Mouse (Mus musculus): ENCODE data around the gene Mrps34.

The Mrps34 gene

GRCm38 (mm10) chr17:24894995-24895547 is at the start of gene Mrps34, which contains the start of gene Eme2:
Gene Mrps34, plus strand, starts transcription at chr17:24895116.
Gene Eme2, minus strand, starts transcription at chr17:24895087.
- ATAC-seq (ENCODE audit: low TSS enrichment): peak; percentile 44

DNA sequence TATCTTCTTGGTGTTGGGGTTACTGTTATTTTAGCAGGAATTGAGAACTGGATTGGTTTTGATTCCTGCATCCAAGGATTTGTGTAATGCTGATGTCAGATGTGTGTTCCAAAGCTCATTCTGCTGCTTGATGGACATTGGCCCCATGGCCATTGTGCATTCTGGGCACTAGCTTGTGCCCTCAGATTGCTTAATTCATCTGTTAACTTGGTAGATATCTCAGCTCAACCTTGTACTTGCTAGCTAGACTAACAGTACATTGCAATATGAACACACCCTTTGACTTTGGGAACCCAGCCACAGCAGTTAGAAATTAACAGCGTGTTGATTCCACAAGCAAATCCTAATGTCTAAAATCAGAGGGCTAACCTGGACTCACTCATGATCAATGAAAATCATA is 47.5 kb upstream of the Mrps34 start:
- no peak for ATAC-seq (ENCODE audit: low TSS enrichment)

GRCm38 (mm10) chr17:24848600-24849031 is 46.3 kb upstream of the Mrps34 start:
- no peak for ATAC-seq (ENCODE audit: low TSS enrichment)

GRCm38 (mm10) chr17:24849733-24850064 is 45.2 kb upstream of the Mrps34 start:
- ATAC-seq (ENCODE audit: low TSS enrichment): peak; percentile 53; the same call in 1 of the 2 replicates

DNA sequence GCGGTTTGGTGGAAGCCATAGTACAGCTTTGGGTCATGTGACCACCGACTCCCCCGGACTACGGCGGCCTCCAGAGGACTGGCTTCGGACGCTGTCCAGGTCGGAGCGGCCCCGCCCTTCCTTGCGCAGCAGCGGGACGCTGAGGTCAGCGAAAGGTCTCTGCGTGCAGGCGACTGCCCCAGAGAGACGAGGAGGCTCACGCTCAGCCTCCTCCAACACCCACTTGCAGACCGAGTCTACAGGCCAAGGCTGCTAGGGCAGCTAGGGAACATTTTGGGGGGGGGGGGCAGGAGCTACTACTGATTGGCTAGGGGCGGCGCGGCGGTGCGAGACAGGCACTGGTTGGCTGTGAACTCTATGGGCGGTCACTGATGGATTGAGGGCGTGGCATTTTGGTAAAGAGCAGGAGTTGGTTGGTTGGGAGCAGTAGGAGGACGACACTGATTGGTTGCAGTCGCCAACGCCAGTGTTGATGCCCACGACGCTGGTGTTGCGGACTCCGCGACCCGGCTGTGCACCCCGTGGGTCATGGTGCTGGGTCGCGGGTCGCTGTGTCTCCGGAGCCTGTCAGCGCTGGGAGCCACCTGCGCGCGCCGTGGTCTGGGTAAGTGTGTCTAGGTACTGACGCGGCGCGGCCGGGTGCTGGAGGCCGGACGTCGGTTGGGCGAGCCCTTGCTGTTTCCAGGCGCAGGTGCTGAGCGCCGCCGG is 44.7 kb upstream of the Mrps34 start, which contains the start of gene Fahd1:
Gene Fahd1 (minus strand): TSS at position 300 of the 708 bp plus-strand sequence.
- peak; percentile 96 for ATAC-seq (ENCODE audit: low TSS enrichment)

DNA sequence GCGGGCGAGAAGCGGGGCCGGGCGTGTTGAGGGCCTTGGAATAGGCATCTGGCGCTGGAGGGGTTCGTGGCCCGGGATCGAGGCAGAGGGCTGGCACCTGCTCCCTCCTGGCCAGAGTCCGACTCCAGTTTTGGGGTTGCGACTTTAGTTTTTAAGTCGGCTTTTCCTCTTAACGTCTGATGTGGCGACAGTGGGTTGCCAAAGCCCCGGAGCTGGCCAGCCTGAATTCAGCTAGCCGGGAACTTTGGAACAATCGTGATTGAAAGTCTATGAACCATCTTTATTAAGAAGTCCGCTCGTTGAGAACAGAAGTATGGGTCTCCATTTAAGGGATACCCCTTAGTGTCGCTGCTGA is 44.2 kb upstream of the Mrps34 start:
- ATAC-seq (ENCODE audit: low TSS enrichment): no peak

GRCm38 (mm10) chr17:24851381-24852125 is 43.4 kb upstream of the Mrps34 start:
- no peak for ATAC-seq (ENCODE audit: low TSS enrichment)

- ATAC-seq (ENCODE audit: low TSS enrichment): peak; percentile 41; the same call in 1 of the 2 replicates
Measured at GRCm38 (mm10) chr17:24855838-24856464, 39.0 kb upstream of the Mrps34 start.

DNA sequence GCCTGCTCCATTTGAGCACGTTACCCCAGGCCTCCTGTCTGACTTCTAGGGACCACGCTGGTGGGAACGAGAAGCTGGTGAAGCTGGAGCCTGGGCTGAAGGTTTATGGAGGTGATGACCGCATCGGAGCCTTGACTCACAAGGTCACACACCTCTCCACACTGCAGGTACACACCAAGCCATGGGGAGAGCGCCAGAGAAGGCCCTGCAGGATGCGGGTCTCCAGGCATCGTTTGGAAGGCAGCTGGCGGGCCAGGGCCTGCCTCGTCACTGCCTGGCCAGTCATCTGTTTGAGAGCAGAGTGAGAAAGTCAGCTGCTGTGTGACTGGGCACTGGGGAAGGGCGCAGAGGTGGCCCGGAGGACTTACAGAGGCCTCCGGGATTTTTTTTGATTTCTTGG is 38.3 kb upstream of the Mrps34 start:
- ATAC-seq (ENCODE audit: low TSS enrichment): no peak

GRCm38 (mm10) chr17:24857831-24858470 is 37.0 kb upstream of the Mrps34 start:
- no peak for ATAC-seq (ENCODE audit: low TSS enrichment)

- no peak for ATAC-seq (ENCODE audit: low TSS enrichment)
Measured at GRCm38 (mm10) chr17:24858967-24859366, 35.9 kb upstream of the Mrps34 start.

GRCm38 (mm10) chr17:24860076-24860475 is 34.8 kb upstream of the Mrps34 start:
- no peak for ATAC-seq (ENCODE audit: low TSS enrichment)

GRCm38 (mm10) chr17:24861785-24862184 is 33.1 kb upstream of the Mrps34 start:
- no peak for ATAC-seq (ENCODE audit: low TSS enrichment)

DNA sequence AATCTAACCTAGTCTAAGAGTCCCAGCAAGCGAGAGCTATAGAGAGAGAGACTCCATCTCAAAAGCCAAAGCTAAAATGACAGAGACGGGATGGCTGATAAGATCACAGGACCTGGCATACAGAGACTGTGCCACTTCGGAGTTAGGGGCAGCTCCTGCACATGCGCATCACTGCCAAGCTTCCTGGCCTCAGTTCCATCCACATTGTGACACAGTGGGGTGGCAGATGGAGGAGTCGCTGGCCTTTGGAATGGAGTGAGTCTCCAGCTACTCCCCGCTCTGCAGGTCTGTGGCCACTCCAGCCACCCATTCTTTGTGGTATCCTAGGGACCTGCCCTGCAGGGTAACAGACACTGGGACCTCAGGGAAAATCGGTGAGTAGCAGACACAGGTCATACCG is 29.1 kb upstream of the Mrps34 start, which contains the start of gene Igfals:
Gene Igfals (plus strand): TSS at position 222 of the 400 bp plus-strand sequence.
- no peak for ATAC-seq (ENCODE audit: low TSS enrichment)

GRCm38 (mm10) chr17:24867914-24868313 is 27.0 kb upstream of the Mrps34 start:
- peak; percentile 89 for ATAC-seq (ENCODE audit: low TSS enrichment)

DNA sequence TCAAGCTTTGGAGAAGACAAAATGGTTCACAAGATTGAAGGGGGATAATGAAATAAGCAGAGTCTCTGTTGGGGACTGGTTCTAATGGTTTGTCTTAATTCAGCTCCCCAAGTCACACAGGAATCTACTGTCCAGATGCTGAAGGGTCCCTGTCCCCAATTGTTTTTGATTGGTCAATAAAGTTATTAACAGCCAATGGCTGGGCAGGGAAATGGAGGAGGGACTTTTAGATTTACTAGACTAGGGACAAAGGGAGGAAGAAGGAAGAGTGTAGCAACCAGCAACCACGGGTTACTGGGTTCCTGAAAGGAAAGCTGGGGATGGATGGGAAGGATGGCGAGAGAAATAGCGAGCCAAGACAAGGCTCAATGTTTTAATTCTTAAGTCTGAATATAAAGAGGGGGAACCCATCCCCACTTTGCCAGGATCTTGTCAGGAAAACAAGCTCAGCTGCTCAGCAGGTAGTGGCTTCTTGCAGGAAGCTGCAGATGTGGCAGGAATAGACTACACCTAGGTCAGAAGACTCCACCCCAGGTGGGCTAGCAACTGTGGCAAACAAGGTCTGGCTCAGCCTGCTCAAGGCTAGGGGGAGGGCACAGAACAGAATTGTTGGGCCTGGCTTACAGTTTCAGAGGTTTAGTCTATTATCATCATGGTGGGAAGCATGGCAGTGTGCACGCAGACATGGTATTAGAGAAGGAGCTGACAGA is 21.1 kb upstream of the Mrps34 start:
- no peak for ATAC-seq (ENCODE audit: low TSS enrichment)

DNA sequence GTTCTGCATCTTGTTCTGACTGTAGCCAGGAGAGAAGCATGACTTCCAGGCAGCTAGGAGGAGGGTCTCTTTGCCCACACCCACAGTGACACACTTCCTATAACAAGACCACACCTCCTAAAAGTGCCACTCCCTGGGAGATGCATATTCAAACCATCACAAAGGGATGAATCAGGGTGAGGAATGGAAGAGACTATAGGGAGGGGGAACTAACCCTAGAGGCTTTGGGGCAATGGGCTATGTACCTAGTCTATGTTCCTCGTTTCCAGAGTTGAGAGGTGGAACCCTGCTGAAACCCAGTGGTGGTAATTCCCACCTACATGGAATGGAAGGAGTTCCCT is 20.5 kb upstream of the Mrps34 start:
- no peak for ATAC-seq (ENCODE audit: low TSS enrichment)

GRCm38 (mm10) chr17:24874989-24875388 is 19.9 kb upstream of the Mrps34 start:
- no peak for ATAC-seq (ENCODE audit: low TSS enrichment)

DNA sequence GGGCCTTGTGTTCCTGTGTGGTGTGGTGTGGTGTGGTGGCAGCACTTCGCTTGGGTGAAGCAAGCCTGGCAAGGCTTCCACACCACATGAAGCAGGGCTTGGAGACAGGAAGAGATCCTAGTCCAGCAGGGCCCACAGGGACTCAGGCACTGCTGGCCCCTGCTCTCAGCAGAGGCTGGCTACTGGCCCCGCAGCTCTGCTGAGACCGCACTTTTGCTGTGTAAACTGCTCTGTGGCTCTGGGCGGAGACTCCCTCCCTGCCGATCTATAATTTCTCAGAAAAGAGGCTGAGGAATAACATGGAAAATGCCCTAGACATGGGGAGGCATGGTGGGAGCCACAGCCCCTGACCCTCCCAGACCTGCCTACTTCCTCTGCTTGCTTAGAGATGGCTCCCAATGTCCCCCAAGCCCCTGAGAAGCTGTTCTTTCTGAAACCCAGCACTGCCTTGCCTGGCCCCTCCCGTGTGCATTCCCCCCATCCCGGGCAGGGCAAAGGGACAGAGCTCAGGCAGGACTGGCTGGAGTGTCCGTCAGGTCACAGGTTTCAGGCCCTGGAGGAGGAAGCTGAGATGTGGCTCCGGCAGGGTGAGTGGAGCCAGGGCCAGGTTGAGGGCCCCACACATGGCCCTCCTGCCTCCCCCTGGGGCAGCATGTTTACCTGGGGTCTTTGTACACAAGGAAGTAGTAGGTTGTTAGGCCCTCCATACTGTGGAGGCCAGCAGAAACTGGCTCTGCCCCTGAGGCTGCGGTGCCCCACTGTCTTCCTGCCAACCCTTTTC is 17.4 kb upstream of the Mrps34 start:
- no peak for ATAC-seq (ENCODE audit: low TSS enrichment)

DNA sequence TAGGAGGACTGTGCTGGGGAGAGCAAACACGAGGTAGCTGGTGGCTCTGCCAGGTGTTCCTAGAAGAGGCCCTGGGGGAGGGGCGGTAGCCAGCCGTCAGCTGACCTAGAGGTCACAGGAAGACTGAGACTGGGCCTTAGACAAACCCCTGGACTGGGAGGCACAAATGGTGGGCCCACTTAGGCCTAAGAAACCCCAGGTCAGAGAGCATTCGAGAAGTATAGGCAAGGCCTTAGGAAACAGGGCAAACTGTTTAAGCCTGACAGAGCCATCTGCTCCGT is 16.9 kb upstream of the Mrps34 start:
- no peak for ATAC-seq (ENCODE audit: low TSS enrichment)

- no peak for ATAC-seq (ENCODE audit: low TSS enrichment)
Measured at GRCm38 (mm10) chr17:24878531-24878930, 16.4 kb upstream of the Mrps34 start.
